Mouse (Mus musculus): Measurements from ENCODE around the gene Gm43191. TPM values are rescaled to one million over a fixed set of nuclear protein-coding genes. Genes with fewer than 3 reads are reported as not detected.

Gene Gm43191
- polyA plus RNA-seq, 1 experiment from 2014 or later, result not detected

- Histone ChIP-seq H3K4me3 (ENCODE audit: low read depth, low read length) (no peak overlapping the region), H3K27me3 (ENCODE audit: control insufficient read depth, insufficient read depth, low read depth, low read length) (no peaks in the 10 kb centered on the region), H3K4me1 (ENCODE audit: control insufficient read depth, insufficient read depth, low read length) (no peaks in the 10 kb centered on the region), H3K9me3 (replicated peaks; ENCODE audit: control insufficient read depth, low read length, poor library complexity, severe bottlenecking) (no peaks in the 10 kb centered on the region), H3K4me2 (ENCODE audit: low read length) (no peak overlapping the region), H3K36me3 (ENCODE audit: control insufficient read depth, insufficient read depth, low read length) (peaks cover 33% of the 10 kb centered on the region), H3K9ac (ENCODE audit: low read depth, low read length) (no peak overlapping the region), H3K27ac (ENCODE audit: low read length) (no peak overlapping the region)
- no peak for ATAC-seq
- WGBS, result 91% methylated on average over 1 of the region's 1 CpGs
Measured at GRCm38 (mm10) chr3:116640024-116640423, 41.0 kb downstream of the Gm43191 start.

- no peak overlapping the region for H3K9ac ChIP-seq (ENCODE audit: low read depth, low read length)
- H3K9me3 ChIP-seq (replicated peaks; ENCODE audit: control insufficient read depth, low read length, poor library complexity, severe bottlenecking), result no peaks in the 10 kb centered on the region
- H3K36me3 ChIP-seq (ENCODE audit: control insufficient read depth, insufficient read depth, low read length), result peaks cover 31% of the 10 kb centered on the region
- no peaks in the 10 kb centered on the region for H3K27me3 ChIP-seq (ENCODE audit: control insufficient read depth, insufficient read depth, low read depth, low read length)
- 91% methylated on average over 7 of the region's 7 CpGs for WGBS
- H3K27ac ChIP-seq (ENCODE audit: low read length), result no peak overlapping the region
- H3K4me3 ChIP-seq (ENCODE audit: low read depth, low read length), result no peak overlapping the region
- no peak overlapping the region for H3K4me2 ChIP-seq (ENCODE audit: low read length)
- ATAC-seq, result no peak
- H3K4me1 ChIP-seq (ENCODE audit: control insufficient read depth, insufficient read depth, low read length), result no peaks in the 10 kb centered on the region
Measured at GRCm38 (mm10) chr3:116638572-116638971, 42.5 kb downstream of the Gm43191 start.

DNA sequence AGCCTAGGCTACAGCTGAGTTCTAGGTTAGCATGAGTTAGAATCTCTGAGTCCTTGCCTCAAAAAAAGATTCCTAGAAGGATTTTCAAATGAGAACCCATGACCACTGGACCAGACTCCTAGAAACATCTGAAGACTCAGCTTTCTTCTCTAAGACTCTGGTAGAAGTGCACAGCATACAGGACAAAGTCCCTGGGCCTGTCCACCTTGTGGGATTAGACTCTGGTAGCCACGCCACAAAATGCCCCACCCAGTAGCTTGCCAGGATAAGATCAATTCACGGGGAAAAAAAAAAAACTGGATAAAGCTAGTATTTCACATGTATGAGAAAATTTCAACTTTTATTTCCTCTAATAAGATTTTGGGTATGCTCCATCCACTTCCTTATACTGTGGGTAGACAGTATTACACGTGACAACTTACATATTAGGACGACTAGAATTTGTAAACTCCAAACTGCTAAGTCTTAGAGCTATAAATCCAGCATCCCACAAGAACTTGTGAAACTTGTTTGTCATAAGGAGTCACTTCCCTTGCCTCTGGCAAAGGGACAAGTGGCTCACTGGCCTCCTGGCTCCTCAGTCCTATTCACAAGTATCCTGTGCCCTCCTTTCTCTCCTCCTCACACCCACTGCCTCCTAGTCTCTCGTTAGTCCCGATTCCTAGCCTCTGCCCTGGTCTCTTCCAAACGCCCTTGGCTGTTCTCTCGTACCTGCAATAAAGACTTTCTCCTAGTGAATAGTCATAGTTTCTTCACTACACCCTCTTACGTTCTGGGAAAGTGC, 43.2 kb downstream of the Gm43191 start:
- peaks cover 30% of the 10 kb centered on the region for H3K36me3 ChIP-seq (ENCODE audit: control insufficient read depth, insufficient read depth, low read length)
- H3K9me3 ChIP-seq (replicated peaks; ENCODE audit: control insufficient read depth, low read length, poor library complexity, severe bottlenecking), result no peaks in the 10 kb centered on the region
- WGBS, result 92% methylated on average over 9 of the region's 9 CpGs
- H3K4me3 ChIP-seq (ENCODE audit: low read depth, low read length), result no peak overlapping the region
- ATAC-seq, result no peak
- H3K27ac ChIP-seq (ENCODE audit: low read length), result no peak overlapping the region
- H3K4me2 ChIP-seq (ENCODE audit: low read length), result no peak overlapping the region
- no peak overlapping the region for H3K9ac ChIP-seq (ENCODE audit: low read depth, low read length)
- no peaks in the 10 kb centered on the region for H3K4me1 ChIP-seq (ENCODE audit: control insufficient read depth, insufficient read depth, low read length)
- no peaks in the 10 kb centered on the region for H3K27me3 ChIP-seq (ENCODE audit: control insufficient read depth, insufficient read depth, low read depth, low read length)

- H3K9ac ChIP-seq (ENCODE audit: low read depth, low read length), result no peak overlapping the region
- peaks cover 22% of the 10 kb centered on the region for H3K36me3 ChIP-seq (ENCODE audit: control insufficient read depth, insufficient read depth, low read length)
- no peak overlapping the region for H3K4me3 ChIP-seq (ENCODE audit: low read depth, low read length)
- ATAC-seq, result no peak
- H3K4me2 ChIP-seq (ENCODE audit: low read length), result no peak overlapping the region
- H3K27ac ChIP-seq (ENCODE audit: low read length), result no peak overlapping the region
- H3K9me3 ChIP-seq (replicated peaks; ENCODE audit: control insufficient read depth, low read length, poor library complexity, severe bottlenecking), result no peaks in the 10 kb centered on the region
- no peaks in the 10 kb centered on the region for H3K27me3 ChIP-seq (ENCODE audit: control insufficient read depth, insufficient read depth, low read depth, low read length)
- 67% methylated on average over 5 of the region's 5 CpGs for WGBS
- no peaks in the 10 kb centered on the region for H3K4me1 ChIP-seq (ENCODE audit: control insufficient read depth, insufficient read depth, low read length)
Measured at GRCm38 (mm10) chr3:116635799-116636198, 45.3 kb downstream of the Gm43191 start.

GRCm38 (mm10) chr3:116634853-116635252, 46.2 kb downstream of the Gm43191 start:
- no peak overlapping the region for H3K9ac ChIP-seq (ENCODE audit: low read depth, low read length)

DNA sequence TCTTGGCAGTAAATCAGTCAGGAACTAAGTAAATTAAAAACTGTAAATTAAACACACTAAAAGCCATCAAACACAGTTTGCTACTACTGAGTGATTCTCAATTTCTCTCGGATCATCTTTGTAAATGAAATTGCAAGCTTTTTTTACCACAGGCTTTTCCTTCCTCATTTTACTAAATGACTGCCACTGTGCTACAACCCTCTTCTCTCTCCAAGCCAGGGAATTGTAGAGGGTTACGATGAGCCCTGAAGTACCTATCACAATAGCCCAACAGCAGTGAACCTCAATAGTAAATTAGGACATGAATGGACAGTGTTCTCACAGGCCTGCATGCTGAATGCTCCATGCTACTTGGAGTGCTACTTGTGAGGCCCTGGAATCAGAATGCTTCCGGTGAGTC, 47.0 kb downstream of the Gm43191 start:
- Histone ChIP-seq H3K27me3 (ENCODE audit: control insufficient read depth, insufficient read depth, low read depth, low read length) (no peaks in the 10 kb centered on the region), H3K9me3 (replicated peaks; ENCODE audit: control insufficient read depth, low read length, poor library complexity, severe bottlenecking) (no peaks in the 10 kb centered on the region), H3K36me3 (ENCODE audit: control insufficient read depth, insufficient read depth, low read length) (peaks cover 15% of the 10 kb centered on the region), H3K4me2 (ENCODE audit: low read length) (no peak overlapping the region), H3K4me3 (ENCODE audit: low read depth, low read length) (no peak overlapping the region), H3K9ac (ENCODE audit: low read depth, low read length) (no peak overlapping the region), H3K27ac (ENCODE audit: low read length) (no peak overlapping the region), H3K4me1 (ENCODE audit: control insufficient read depth, insufficient read depth, low read length) (no peaks in the 10 kb centered on the region)
- WGBS, result 90% methylated on average over 3 of the region's 3 CpGs
- ATAC-seq, result no peak

More at GRCm38 (mm10) chr3:116634853-116635252, 46.2 kb downstream of the Gm43191 start:
- H3K27me3 ChIP-seq (ENCODE audit: control insufficient read depth, insufficient read depth, low read depth, low read length), result no peaks in the 10 kb centered on the region
- ATAC-seq, result no peak
- no peaks in the 10 kb centered on the region for H3K9me3 ChIP-seq (replicated peaks; ENCODE audit: control insufficient read depth, low read length, poor library complexity, severe bottlenecking)
- no peak overlapping the region for H3K27ac ChIP-seq (ENCODE audit: low read length)
- 95% methylated on average over 8 of the region's 8 CpGs for WGBS
- no peak overlapping the region for H3K4me2 ChIP-seq (ENCODE audit: low read length)
- H3K4me1 ChIP-seq (ENCODE audit: control insufficient read depth, insufficient read depth, low read length), result no peaks in the 10 kb centered on the region
- H3K36me3 ChIP-seq (ENCODE audit: control insufficient read depth, insufficient read depth, low read length), result peaks cover 16% of the 10 kb centered on the region
- no peak overlapping the region for H3K4me3 ChIP-seq (ENCODE audit: low read depth, low read length)

- no peak overlapping the region for H3K27ac ChIP-seq (ENCODE audit: low read length)
- H3K9me3 ChIP-seq (replicated peaks; ENCODE audit: control insufficient read depth, low read length, poor library complexity, severe bottlenecking), result no peaks in the 10 kb centered on the region
- WGBS, result 92% methylated on average over 3 of the region's 3 CpGs
- H3K4me2 ChIP-seq (ENCODE audit: low read length), result no peak overlapping the region
- no peak overlapping the region for H3K4me3 ChIP-seq (ENCODE audit: low read depth, low read length)
- no peaks in the 10 kb centered on the region for H3K4me1 ChIP-seq (ENCODE audit: control insufficient read depth, insufficient read depth, low read length)
- no peaks in the 10 kb centered on the region for H3K27me3 ChIP-seq (ENCODE audit: control insufficient read depth, insufficient read depth, low read depth, low read length)
- H3K36me3 ChIP-seq (ENCODE audit: control insufficient read depth, insufficient read depth, low read length), result peaks cover 15% of the 10 kb centered on the region
- ATAC-seq, result no peak
- H3K9ac ChIP-seq (ENCODE audit: low read depth, low read length), result no peak overlapping the region
Measured at GRCm38 (mm10) chr3:116632971-116633370, 48.1 kb downstream of the Gm43191 start.

DNA sequence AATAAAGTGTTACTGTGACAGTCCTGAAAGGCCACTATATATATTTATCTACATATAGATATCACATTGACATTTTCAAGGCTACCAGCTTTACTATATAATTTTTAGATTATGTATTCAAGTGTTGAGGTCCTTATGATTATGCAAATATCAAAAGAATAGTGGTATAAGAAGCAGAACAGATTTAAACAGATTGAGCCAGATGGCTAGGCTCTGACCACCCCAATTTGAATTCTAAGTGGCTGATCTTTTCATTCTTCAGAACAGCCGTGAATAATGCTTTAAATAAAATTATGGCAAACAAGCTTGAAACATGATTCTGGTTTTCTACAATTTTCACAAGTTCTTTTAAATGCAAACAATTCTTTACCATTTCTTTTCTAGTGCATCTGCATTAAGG, 49.6 kb downstream of the Gm43191 start:
- 26% methylated on average over 1 of the region's 1 CpGs for WGBS
- Histone ChIP-seq H3K9ac (ENCODE audit: low read depth, low read length) (no peak overlapping the region), H3K9me3 (replicated peaks; ENCODE audit: control insufficient read depth, low read length, poor library complexity, severe bottlenecking) (no peaks in the 10 kb centered on the region), H3K27me3 (ENCODE audit: control insufficient read depth, insufficient read depth, low read depth, low read length) (no peaks in the 10 kb centered on the region), H3K4me1 (ENCODE audit: control insufficient read depth, insufficient read depth, low read length) (no peaks in the 10 kb centered on the region), H3K27ac (ENCODE audit: low read length) (no peak overlapping the region), H3K4me2 (ENCODE audit: low read length) (no peak overlapping the region), H3K4me3 (ENCODE audit: low read depth, low read length) (no peak overlapping the region), H3K36me3 (ENCODE audit: control insufficient read depth, insufficient read depth, low read length) (peaks cover 11% of the 10 kb centered on the region)
- no peak for ATAC-seq

- Histone ChIP-seq H3K4me2 (ENCODE audit: low read length) (no peak overlapping the region), H3K36me3 (ENCODE audit: control insufficient read depth, insufficient read depth, low read length) (peaks cover 10% of the 10 kb centered on the region), H3K9ac (ENCODE audit: low read depth, low read length) (no peak overlapping the region), H3K9me3 (replicated peaks; ENCODE audit: control insufficient read depth, low read length, poor library complexity, severe bottlenecking) (no peaks in the 10 kb centered on the region), H3K4me1 (ENCODE audit: control insufficient read depth, insufficient read depth, low read length) (no peaks in the 10 kb centered on the region), H3K4me3 (ENCODE audit: low read depth, low read length) (no peak overlapping the region), H3K27ac (ENCODE audit: low read length) (no peak overlapping the region), H3K27me3 (ENCODE audit: control insufficient read depth, insufficient read depth, low read depth, low read length) (no peaks in the 10 kb centered on the region)
- WGBS, result 95% methylated on average over 7 of the region's 7 CpGs
- ATAC-seq, result no peak
Measured at GRCm38 (mm10) chr3:116622641-116623040, 58.4 kb downstream of the Gm43191 start.
